Mouse (Mus musculus): Measurements from ENCODE around the gene Alpi.
A peak's percentile ranks its signal among the peaks of the same experiment; 100 is the strongest.

The Alpi gene

DNA sequence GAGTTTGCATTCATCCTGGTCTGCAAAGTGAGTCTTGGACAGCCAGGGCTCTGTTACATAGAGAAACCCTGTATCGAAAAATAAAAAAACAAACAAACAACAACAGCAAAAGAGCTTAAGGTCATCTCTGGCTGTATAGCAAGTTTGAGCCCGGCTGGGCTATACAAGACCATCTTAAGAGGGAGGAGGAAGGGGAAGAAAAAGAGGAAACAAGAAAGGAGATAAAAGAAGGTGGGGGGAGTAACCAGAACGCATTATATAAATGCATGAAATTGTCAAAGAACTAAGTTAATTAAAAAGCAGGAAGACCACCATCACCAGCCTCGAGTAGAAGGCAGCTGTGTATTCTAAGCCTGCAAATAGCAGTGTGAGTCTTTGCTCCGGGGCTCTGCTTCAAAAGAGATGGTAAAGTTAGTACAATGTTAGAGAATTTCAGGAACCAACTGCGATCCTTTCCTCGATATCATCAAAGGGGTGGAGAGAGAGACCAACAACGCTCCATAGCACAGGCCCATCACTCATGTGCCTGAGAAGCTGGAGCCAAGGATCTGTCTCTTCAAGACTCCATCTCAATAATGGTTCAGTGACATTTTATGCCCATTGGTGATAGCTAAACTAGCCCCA lies 42.3 kb downstream of the Alpi start:
- no peak for DNase-seq (ENCODE audit: low read depth)

- no peak for DNase-seq (ENCODE audit: low read depth)
Observed at GRCm38 (mm10) chr1:87057075-87057474, 44.3 kb downstream of the Alpi start.

- peak; percentile 44 for DNase-seq (ENCODE audit: low read depth)
Observed at GRCm38 (mm10) chr1:87051369-87051768, 50.0 kb downstream of the Alpi start.

GRCm38 (mm10) chr1:87050700-87051099 lies 50.7 kb downstream of the Alpi start:
- DNase-seq (ENCODE audit: low read depth), result no peak

DNA sequence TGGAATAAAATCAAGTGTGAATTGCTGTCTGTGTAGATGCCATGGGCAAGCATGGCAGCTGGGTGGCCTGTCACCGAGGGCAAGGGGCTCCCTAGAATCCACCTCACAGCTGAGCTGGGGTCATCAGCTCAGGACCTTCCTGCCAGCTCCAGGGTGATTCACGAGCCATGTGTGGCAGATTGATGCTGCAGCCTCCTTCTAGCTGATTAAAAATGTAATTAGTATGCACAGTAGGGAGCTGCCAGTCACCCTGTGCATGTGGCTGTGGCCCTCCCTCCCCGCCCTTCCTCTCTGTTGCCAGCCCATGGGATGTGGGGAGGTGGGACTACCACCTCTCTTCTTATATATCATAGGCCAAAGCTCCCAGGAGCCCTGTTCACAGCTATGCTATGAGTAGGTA lies 51.3 kb downstream of the Alpi start:
- no peak for DNase-seq (ENCODE audit: low read depth)

All from 416B (cell line).